Mouse (Mus musculus): ENCODE results near the gene Pkmyt1. TPM values are rescaled to one million over a fixed set of nuclear protein-coding genes. Genes with fewer than 3 reads are reported as not detected.

The Pkmyt1 gene
- polyA plus RNA-seq, 1 experiment, result 46.9 TPM

GRCm38 (mm10) chr17:23785561-23786471, 59.7 kb downstream of the Pkmyt1 start, which contains the start of gene Flywch2:
Gene Flywch2 (minus strand): TSS chr17:23786081.
- no peak for TF ChIP-seq TAL1 (IDR thresholded peaks at IDR 0.05; ENCODE audit: low read length)
- TF ChIP-seq GATA1 (IDR thresholded peaks at IDR 0.05; ENCODE audit: low read length), result no peak
- peak within 1 kb of the TSS; percentile 60 for H3K4me3 ChIP-seq (replicated peaks)
- peaks cover 31% of the 10 kb centered on the region for H3K27me3 ChIP-seq (ENCODE audit: control insufficient read depth)
- no peaks in the 10 kb centered on the region for H3K9me3 ChIP-seq (ENCODE audit: control insufficient read depth, low read length)
- H3K36me3 ChIP-seq (ENCODE audit: control insufficient read depth), result no peaks in the 10 kb centered on the region
- H3K4me1 ChIP-seq (ENCODE audit: control insufficient read depth), result peaks cover 29% of the 10 kb centered on the region

Other genes with a start within 250 kb of the Pkmyt1 start
- under 0.01 TPM in 1 of 2 replicates, not detected in the other for gene Vmn2r117, start 246.6 kb upstream of the Pkmyt1 start, polyA plus RNA-seq (2012)
- gene Zfp213, start 162.1 kb upstream of the Pkmyt1 start, polyA plus RNA-seq (2012), result 0.22 and 0.26 TPM in 2 replicates
- 0.03 TPM in 1 of 2 replicates, not detected in the other for gene Zfp13, start 126.8 kb upstream of the Pkmyt1 start, polyA plus RNA-seq (2012)
- gene Zscan10, start 125.5 kb upstream of the Pkmyt1 start, polyA plus RNA-seq (2012), result not detected in 2 replicates
- gene Mmp25, start 81.1 kb upstream of the Pkmyt1 start, polyA plus RNA-seq (2012), result not detected in 2 replicates
- gene Bicdl2, start 65.8 kb upstream of the Pkmyt1 start, polyA plus RNA-seq (2012), result not detected in 2 replicates
- gene Hcfc1r1, start 52.7 kb upstream of the Pkmyt1 start, polyA plus RNA-seq (2012), result 35.0 and 35.6 TPM in 2 replicates
- gene Thoc6, start 52.5 kb upstream of the Pkmyt1 start, polyA plus RNA-seq (2012), result 8.8 and 10.0 TPM in 2 replicates
- 0.05 TPM in 1 of 2 replicates, not detected in the other for gene Tnfrsf12a, start 48.9 kb upstream of the Pkmyt1 start, polyA plus RNA-seq (2012)
- not detected in 2 replicates for gene Cldn6, start 47.1 kb upstream of the Pkmyt1 start, polyA plus RNA-seq (2012)
- not detected in 2 replicates for gene Cldn9, start 42.3 kb upstream of the Pkmyt1 start, polyA plus RNA-seq (2012)
- gene 1520401A03Rik, start 3.6 kb upstream of the Pkmyt1 start, polyA plus RNA-seq (2012), result 0.06 TPM in 1 of 2 replicates, not detected in the other
- gene Paqr4, start 14.5 kb downstream of the Pkmyt1 start, polyA plus RNA-seq (2012), result 2.2 and 3.9 TPM in 2 replicates
- 0.02 TPM in 1 of 2 replicates, not detected in the other for gene Kremen2, start 19.5 kb downstream of the Pkmyt1 start, polyA plus RNA-seq (2012)
- gene Flywch1, start 45.3 kb downstream of the Pkmyt1 start, polyA plus RNA-seq (2012), result 1.4 and 2.3 TPM in 2 replicates
- 0.06 TPM in 1 of 2 replicates, not detected in the other for gene Flywch2, start 59.7 kb downstream of the Pkmyt1 start, polyA plus RNA-seq (2012)
- 21.7 and 36.5 TPM in 2 replicates for gene Srrm2, start 64.2 kb downstream of the Pkmyt1 start, polyA plus RNA-seq (2012)
- 109 and 150 TPM in 2 replicates for gene Elob, start 102.8 kb downstream of the Pkmyt1 start, polyA plus RNA-seq (2012)
- not detected in 2 replicates for gene Prss33, start 109.7 kb downstream of the Pkmyt1 start, polyA plus RNA-seq (2012)
- gene Prss32, start 117.5 kb downstream of the Pkmyt1 start, polyA plus RNA-seq (2012), result 0.03 TPM in 1 of 2 replicates, not detected in the other
- 0.05 and 0.09 TPM in 2 replicates for gene Prss41, start 117.8 kb downstream of the Pkmyt1 start, polyA plus RNA-seq (2012)
- gene Prss21, start 141.7 kb downstream of the Pkmyt1 start, polyA plus RNA-seq (2012), result not detected in 2 replicates
- gene Dcpp1, start 154.5 kb downstream of the Pkmyt1 start, polyA plus RNA-seq (2012), result not detected in 2 replicates
- gene Dcpp2, start 154.5 kb downstream of the Pkmyt1 start, polyA plus RNA-seq (2012), result not detected in 2 replicates
- not detected in 2 replicates for gene Dcpp3, start 191.1 kb downstream of the Pkmyt1 start, polyA plus RNA-seq (2012)
- not detected in 2 replicates for gene Sbp, start 215.3 kb downstream of the Pkmyt1 start, polyA plus RNA-seq (2012)
- not detected in 2 replicates for gene Sbpl, start 228.9 kb downstream of the Pkmyt1 start, polyA plus RNA-seq (2012)